20 mouse cellular contexts compared by ENCODE assay signal in the genomic region with DNA sequence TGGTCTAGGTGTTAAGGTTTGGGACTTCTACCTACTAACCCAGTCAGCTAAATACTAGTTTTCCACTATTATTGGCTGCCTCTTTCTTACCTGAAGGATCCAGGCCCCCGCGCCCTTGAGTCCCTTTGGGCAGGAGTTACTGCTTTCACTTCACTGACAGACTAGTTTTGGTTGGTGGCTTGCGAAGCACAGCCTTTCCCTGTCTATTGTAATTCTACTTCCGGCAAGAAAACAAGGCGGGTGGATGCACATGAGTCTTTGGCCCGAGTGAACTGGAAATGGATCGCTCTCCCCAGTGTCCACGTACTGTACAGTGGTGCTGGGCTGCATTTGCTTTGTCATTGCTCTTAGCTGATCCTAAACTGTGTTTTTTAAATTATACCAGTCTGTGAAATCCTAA.
"Had no signal": no experiment of that assay in that cellular context is flagged by ENCODE, and none has a peak within 500 bp of the region (broad histone marks: within the 10 kb centered on the region; RNA-seq: fewer than 3 reads in every experiment).

No protein-coding gene starts in this region.

- H3K27ac ChIP-seq: liver, embryonic 14.5 days; midbrain, embryonic 10.5 days; midbrain, embryonic 12.5 days; neural tube, embryonic 13.5 days; neural tube, embryonic 15.5 days had no signal

- H3K4me2 ChIP-seq: lung, embryonic 14.5 days; midbrain, embryonic 12.5 days; neural tube, embryonic 13.5 days; neural tube, embryonic 15.5 days had no signal

- H3K36me3 ChIP-seq: neural tube, embryonic 15.5 days had no signal

- H3K27me3 ChIP-seq: midbrain, embryonic 12.5 days; neural tube, embryonic 13.5 days; neural tube, embryonic 15.5 days had no signal

- H3K9ac ChIP-seq: liver, embryonic 14.5 days; lung, embryonic 14.5 days; midbrain, embryonic 12.5 days; neural tube, embryonic 13.5 days; neural tube, embryonic 15.5 days had no signal

- DNase-seq: lung, adult 18-20 months; lung, embryonic 14.5 days; lung, postnatal 10 days; lung, postnatal 4 days; midbrain, embryonic 14.5 days; retina, postnatal 1 day; right cerebral cortex, adult 18-20 months; right cerebral cortex, postnatal 25 days; right cerebral cortex, postnatal 4 days; spleen, adult 18-20 months; thymus, adult 2 months; thymus, postnatal 14 days; thymus, postnatal 36 days had no signal

- H3K4me3 ChIP-seq: midbrain, embryonic 10.5 days; midbrain, embryonic 12.5 days; myocyte; neural tube, embryonic 13.5 days; neural tube, embryonic 15.5 days had no signal

- H3K9me3 ChIP-seq: midbrain, embryonic 10.5 days; midbrain, embryonic 12.5 days; neural tube, embryonic 13.5 days; neural tube, embryonic 15.5 days had no signal

- ATAC-seq: midbrain, embryonic 16.5 days had no signal
